Mouse (Mus musculus) liver, adult 2 months (tissue): ENCODE data around the gene Tmem181a.
"Not testable (repeated sequence)": the region's sequence is repeated elsewhere in the genome, so short reads cannot be mapped to it uniquely, and the experiment has no call there.

Source experiments
- CTCF ChIP-seq: fragments of 200-500 bp; IDR thresholded peaks from 2 replicates; pipeline ENCODE4 v1.5.1; 2011; ENCODE audit warnings: low read depth, low read length, control low read depth
- POLR2A ChIP-seq: fragments of 200-500 bp; IDR thresholded peaks from 2 replicates; pipeline ENCODE4 v1.6.1; 2011; ENCODE audit warnings: low read length, control low read depth; ENCODE audit not compliant: insufficient read depth; ENCODE audit errors: extremely low read depth

GRCm38 (mm10) chr17:6316379-6317126 lies 59.9 kb downstream of the Tmem181a start:
- not testable (repeated sequence) for TF ChIP-seq CTCF, POLR2A
